Mouse (Mus musculus) kidney, adult 2 months (tissue): ENCODE measurements around the gene Rapgef3. TPM values are rescaled to one million over a fixed set of nuclear protein-coding genes. Genes with fewer than 3 reads are reported as not detected.

Source experiments
- DNase-seq: peaks from one replicate; pipeline ENCODE4 v3.0.0; 2021
- H3K27ac ChIP-seq: fragments of 200-500 bp; 2 replicates; pipeline ENCODE4 v1.5.1; 2012; ENCODE audit warnings: low read depth, low read length, control low read depth, inconsistent platforms; ENCODE audit not compliant: insufficient read depth
- H3K27me3 ChIP-seq: fragments of 200-500 bp; replicated peaks from 2 replicates; pipeline ENCODE4 v1.6.1; 2012; ENCODE audit warnings: mild to moderate bottlenecking, moderate library complexity, low read length, inconsistent platforms; ENCODE audit not compliant: control insufficient read depth, insufficient read depth
- H3K36me3 ChIP-seq: fragments of 200-500 bp; 2 replicates; pipeline ENCODE4 v1.6.1; 2012; ENCODE audit warnings: mild to moderate bottlenecking, moderate library complexity, low read length, inconsistent platforms; ENCODE audit not compliant: control insufficient read depth, insufficient read depth
- H3K4me1 ChIP-seq: fragments of 200-500 bp; 2 replicates; pipeline ENCODE4 v1.6.1; 2011; ENCODE audit warnings: low read length; ENCODE audit not compliant: control insufficient read depth, insufficient read depth
- H3K4me3 ChIP-seq: fragments of 200-500 bp; 2 replicates; pipeline ENCODE4 v1.5.1; 2011; ENCODE audit warnings: mild to moderate bottlenecking, low read depth, low read length, control low read depth; ENCODE audit not compliant: insufficient read depth
- CTCF ChIP-seq: fragments of 200-500 bp; conservative IDR thresholded peaks from 2 replicates; pipeline ENCODE4 v1.5.1; 2011; ENCODE audit warnings: low read depth, mild to moderate bottlenecking, control low read depth, low read length, moderate library complexity, mixed read lengths; ENCODE audit not compliant: insufficient read depth, insufficient read length
- POLR2A ChIP-seq: fragments of 200-500 bp; IDR thresholded peaks from one replicate; pipeline ENCODE4 v1.6.1; 2011; ENCODE audit warnings: low read depth, low read length, control low read depth
- WGBS: fragments of 180-500 bp; shearing (Covaris S2); methylation state at CpG from one replicate; pipeline ENCODE4 v1.1.7; 2018; 5-methylcytosine and 5-hydroxymethylcytosine counted together
- polyA plus RNA-seq: library from polyadenylated mRNA; depleted of rRNA; stranded (reverse); fragments of >200 nt; gene quantifications from 2 replicates; pipeline ENCODE4 v1.2.3, GENCODE M21; 2012

Rapgef3 gene
- polyA plus RNA-seq, 1 experiment = 136 TPM

DNA sequence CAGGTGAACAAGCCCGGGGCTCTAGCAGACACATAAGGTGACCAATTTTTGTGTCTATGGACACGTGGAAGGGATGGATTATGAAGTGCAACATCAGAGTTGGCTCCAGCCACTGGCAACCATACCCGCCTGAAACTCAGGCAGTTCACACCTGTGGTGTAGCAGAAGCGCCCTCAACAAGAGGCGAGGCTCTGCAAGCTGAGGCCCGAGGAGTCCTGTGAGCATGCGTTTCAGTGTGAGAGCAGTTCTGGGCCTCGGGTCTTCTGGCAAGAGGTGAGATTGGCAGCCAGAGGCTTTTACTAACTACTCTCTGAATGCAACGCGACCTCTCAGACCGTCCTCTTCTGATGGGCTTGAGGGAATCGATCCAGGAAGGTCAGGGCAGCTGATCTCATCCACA is 26.1 kb downstream of the Rapgef3 start:
- DNase-seq = no peak
- H3K36me3 ChIP-seq = peaks cover 5% of the 10 kb centered on the region; the same call in 1 of the 2 replicates
- 59% methylated on average over 12 of the region's 12 CpGs for WGBS
- no peaks in the 10 kb centered on the region for H3K27me3 ChIP-seq
- peaks cover 22% of the 10 kb centered on the region for H3K4me1 ChIP-seq
- H3K27ac ChIP-seq = no peak overlapping the region
- TF ChIP-seq CTCF (no peak), POLR2A (no peak)
- H3K4me3 ChIP-seq = no peak overlapping the region

DNA sequence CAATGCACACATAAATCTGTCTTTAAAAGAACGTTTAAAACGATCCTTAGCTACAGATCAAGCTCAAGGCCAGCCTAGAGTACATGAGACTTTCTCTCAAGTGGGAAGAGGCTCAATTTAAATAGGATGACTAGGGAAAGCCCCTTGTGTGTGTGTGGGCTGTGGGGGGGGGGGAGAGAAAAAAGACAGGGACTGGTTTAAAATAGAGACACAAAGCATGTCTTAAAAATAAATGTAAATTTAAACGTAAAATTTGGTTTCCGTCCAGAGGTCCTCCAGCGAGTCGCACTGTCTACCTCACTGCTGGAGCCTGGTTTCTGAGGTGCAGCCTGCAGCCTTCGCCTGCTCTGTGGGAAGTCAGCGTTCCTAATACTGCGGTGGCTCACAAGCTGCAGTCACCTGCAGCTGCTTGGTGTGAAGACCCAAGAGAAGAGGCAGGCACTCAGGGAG is 27.5 kb downstream of the Rapgef3 start:
- TF ChIP-seq POLR2A (no peak), CTCF (no peak)
- Histone ChIP-seq H3K27ac (no peak overlapping the region), H3K27me3 (no peaks in the 10 kb centered on the region), H3K36me3 (peaks cover 2% of the 10 kb centered on the region; the same call in 1 of the 2 replicates), H3K4me1 (peaks cover 20% of the 10 kb centered on the region), H3K4me3 (no peak overlapping the region)
- WGBS = 68% methylated on average over 9 of the region's 9 CpGs
- DNase-seq = no peak

DNA sequence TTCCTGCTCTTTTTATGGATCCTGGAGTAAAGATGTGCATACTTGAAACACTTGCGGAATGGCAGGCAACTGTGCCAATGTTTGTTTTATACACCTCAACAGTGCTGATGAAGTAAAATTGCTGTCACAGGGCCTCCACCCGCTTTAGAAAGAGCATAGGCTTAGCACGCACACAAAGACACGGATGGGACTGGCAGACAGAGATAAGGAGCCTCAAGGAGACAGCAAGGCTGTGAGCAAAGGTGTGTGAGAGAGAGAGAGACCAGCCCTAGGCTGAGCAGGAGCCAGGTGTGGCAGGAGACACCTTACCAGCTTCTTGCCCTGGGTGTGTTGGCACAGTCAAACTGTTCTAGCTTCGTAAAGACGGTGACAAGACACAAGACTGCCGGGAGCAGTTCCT is 28.8 kb downstream of the Rapgef3 start:
- DNase-seq = no peak
- Histone ChIP-seq H3K36me3 (no peaks in the 10 kb centered on the region), H3K27ac (no peak overlapping the region), H3K4me1 (peaks cover 15% of the 10 kb centered on the region), H3K27me3 (no peaks in the 10 kb centered on the region), H3K4me3 (no peak overlapping the region)
- 91% methylated on average over 7 of the region's 7 CpGs for WGBS
- TF ChIP-seq POLR2A (no peak), CTCF (no peak)

DNA sequence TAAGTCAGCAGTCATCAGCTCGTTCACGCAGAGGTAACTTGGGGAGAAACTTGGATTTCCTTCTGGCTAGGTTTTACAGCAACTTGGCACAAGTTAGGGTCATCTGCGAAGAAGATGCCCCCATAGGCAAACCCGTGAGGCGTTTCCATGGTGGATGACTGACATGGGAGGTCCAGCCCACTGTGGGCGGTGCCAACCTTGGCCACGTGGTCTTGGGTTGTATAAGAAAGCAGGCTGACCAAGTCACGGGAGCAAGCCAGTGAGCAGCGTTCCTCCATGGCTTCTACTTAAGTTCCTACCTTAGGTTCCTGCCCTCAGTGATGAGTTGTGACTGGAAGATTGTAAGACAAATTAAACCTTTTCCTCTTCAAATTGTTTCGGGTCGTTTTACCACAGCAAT is 35.8 kb downstream of the Rapgef3 start:
- WGBS = 90% methylated on average over 11 of the region's 11 CpGs
- H3K27ac ChIP-seq = no peak overlapping the region
- no peak for TF ChIP-seq CTCF
- no peak for TF ChIP-seq POLR2A
- H3K4me1 ChIP-seq = peaks cover 31% of the 10 kb centered on the region
- DNase-seq = no peak
- no peaks in the 10 kb centered on the region for H3K36me3 ChIP-seq
- no peaks in the 10 kb centered on the region for H3K27me3 ChIP-seq
- no peak overlapping the region for H3K4me3 ChIP-seq

DNA sequence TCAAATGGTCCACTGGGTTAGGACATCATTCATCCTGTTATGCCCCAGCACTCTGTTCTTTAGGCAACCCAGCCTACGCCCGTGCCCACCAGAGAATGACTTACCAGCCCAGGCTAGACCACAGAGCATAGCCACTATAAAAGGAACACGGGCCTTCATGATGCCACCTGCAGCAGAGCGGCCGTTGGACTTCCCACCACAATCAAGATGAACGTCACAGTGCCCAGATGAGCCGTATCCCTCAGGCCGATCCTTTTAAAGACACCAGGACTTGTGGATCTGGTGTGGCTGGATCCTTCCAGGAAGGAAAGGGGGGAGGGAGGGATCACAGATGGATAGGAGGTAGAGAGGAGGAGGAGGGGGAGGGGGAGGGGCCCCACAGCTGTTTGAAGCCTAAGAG is 36.7 kb downstream of the Rapgef3 start, which contains the start of gene Endou:
Gene Endou (minus strand): TSS at position 229 of the 400 bp plus-strand sequence.
- peaks cover 31% of the 10 kb centered on the region for H3K4me1 ChIP-seq
- H3K36me3 ChIP-seq = no peaks in the 10 kb centered on the region
- TF ChIP-seq POLR2A (no peak), CTCF (no peak)
- H3K27me3 ChIP-seq = no peaks in the 10 kb centered on the region
- 89% methylated on average over 8 of the region's 8 CpGs for WGBS
- no peak within 1 kb of the TSS for H3K4me3 ChIP-seq
- no peak for DNase-seq
- peak within 1 kb of the TSS; percentile 26; the same call in 1 of the 2 replicates for H3K27ac ChIP-seq

DNA sequence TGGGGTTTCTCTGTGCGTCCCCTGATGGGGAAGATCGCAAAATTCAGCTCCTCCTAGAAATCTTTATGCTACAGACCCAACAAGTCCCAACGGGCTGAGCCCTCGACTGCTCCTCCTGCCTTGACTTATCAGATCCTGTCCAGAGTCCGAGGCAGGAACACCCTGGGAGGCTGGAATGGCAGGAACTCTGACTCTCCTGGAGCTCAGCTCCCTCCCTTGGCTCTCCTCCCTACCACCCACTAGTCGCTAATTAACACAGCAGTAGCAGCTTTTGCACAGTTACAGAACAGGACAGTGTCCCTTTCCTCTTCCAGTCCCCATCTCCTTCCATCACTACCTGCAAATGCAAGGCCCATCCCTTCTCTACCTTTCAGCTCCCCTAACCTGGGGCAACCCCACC is 37.4 kb downstream of the Rapgef3 start:
- TF ChIP-seq CTCF (no peak), POLR2A (no peak)
- peak; percentile 86 for DNase-seq
- H3K27ac ChIP-seq = peak overlapping the region; percentile 26; the same call in 1 of the 2 replicates
- peaks cover 31% of the 10 kb centered on the region for H3K4me1 ChIP-seq
- whole genome bisulfite sequencing = 41% methylated on average over 6 of the region's 6 CpGs
- no peaks in the 10 kb centered on the region for H3K27me3 ChIP-seq
- H3K4me3 ChIP-seq = no peak overlapping the region
- H3K36me3 ChIP-seq = no peaks in the 10 kb centered on the region

DNA sequence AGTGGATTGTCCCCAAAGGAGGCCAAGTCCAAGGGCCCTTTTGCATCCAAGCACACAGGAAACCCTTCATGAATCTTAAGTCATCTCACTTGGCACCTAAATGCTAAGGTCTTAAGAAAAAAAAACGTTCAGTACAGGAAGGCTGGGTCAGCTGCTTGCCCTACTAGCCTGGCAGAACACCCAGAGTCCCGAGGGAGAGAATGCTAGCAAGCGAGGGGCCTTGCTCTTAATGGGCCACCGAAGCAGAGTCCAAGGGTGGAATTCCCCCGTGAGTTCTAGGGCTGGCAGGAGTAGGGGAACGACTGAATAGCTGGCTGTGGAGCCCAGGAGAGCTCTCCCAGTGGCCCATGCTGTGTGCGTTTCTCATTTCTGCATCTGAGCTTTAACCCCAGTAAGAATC is 39.0 kb downstream of the Rapgef3 start:
- Histone ChIP-seq H3K36me3 (no peaks in the 10 kb centered on the region), H3K27ac (peak overlapping the region; percentile 48), H3K4me3 (no peak overlapping the region), H3K27me3 (no peaks in the 10 kb centered on the region), H3K4me1 (peaks cover 31% of the 10 kb centered on the region)
- DNase-seq = peak; percentile 86
- 23% methylated on average over 7 of the region's 7 CpGs for WGBS
- TF ChIP-seq POLR2A (no peak), CTCF (no peak)

DNA sequence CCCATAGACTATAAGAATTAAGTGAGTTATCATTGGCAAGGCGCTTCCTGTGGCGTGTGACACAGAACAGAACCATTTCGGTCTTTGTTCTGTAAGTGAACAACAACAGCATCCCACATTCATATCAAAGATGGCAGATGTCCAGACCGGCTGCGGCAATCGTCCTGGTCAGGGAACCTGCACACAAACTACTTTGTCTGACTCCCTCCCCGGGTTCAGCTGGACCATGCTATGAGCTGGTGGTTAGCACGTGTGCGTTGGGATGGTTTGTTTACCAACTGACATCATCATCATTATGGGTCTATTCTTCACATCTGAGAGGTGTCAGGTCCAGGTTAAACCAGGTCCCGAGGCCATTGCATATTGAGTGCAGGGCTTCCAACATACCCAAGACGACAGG is 39.4 kb downstream of the Rapgef3 start:
- no peak overlapping the region for H3K27ac ChIP-seq
- WGBS = 77% methylated on average over 11 of the region's 11 CpGs
- H3K4me1 ChIP-seq = peaks cover 28% of the 10 kb centered on the region
- no peaks in the 10 kb centered on the region for H3K36me3 ChIP-seq
- TF ChIP-seq CTCF (no peak), POLR2A (no peak)
- no peaks in the 10 kb centered on the region for H3K27me3 ChIP-seq
- H3K4me3 ChIP-seq = no peak overlapping the region
- DNase-seq = no peak
